Mouse (Mus musculus) lung, adult 18-20 months (tissue): ENCODE results near the gene Mycl.

ENCODE experiments used
- DNase-seq, 2 experiments: peaks; one replicate each; pipeline ENCODE4 v3.0.0; 2022; ENCODE audit warnings: mixed read lengths in 2 of 2

The Mycl gene

GRCm38 (mm10) chr4:123021591-123021990 lies 26.1 kb downstream of the Mycl start:
- no peak for DNase-seq

- DNase-seq = no peak
Measured at GRCm38 (mm10) chr4:123022896-123023295, 27.4 kb downstream of the Mycl start.

DNA sequence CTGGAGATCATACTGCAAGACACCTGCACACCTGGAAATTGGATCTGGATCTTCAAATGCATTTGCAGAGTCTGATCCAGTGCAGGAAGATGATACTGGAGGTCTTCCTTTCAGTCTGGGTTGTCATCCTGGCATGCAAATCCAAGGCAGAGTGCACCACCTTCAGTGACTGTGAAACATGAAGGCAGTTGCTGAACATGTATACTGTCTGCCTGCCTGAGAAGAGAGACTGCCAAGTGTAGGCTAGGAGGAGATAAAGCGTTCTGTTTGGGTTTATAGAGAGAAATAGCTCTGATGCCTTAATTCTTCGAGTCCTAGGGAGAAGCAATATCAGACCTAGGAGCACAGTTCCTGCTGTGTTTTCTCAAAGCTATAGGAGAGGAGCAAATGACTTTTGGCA lies 30.0 kb downstream of the Mycl start:
- DNase-seq = no peak

GRCm38 (mm10) chr4:123026161-123026560 lies 30.7 kb downstream of the Mycl start:
- DNase-seq = peak in 1 of 2 experiments; percentile 18

GRCm38 (mm10) chr4:123026597-123026996 lies 31.1 kb downstream of the Mycl start:
- DNase-seq = no peak

DNA sequence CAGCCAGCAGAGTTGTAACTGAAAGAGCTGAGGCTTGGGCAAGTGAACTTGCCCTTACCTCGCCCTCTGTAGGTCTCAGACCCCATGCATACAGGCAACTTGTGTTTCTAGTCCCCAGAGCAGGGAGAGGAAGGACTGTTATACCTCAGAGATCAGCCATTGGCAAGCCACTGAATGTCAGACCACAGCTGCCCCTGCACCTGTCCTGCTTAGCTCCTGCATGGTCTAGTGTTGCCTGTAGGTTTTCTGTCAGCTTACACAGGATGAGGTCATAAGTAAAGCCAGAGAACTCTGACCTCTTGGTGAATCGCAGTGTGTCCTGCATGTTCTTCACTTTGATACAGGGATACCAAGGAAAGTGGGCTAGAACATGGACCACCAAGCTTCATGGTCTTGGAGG lies 39.4 kb downstream of the Mycl start:
- DNase-seq = no peak

- no peak for DNase-seq
Measured at GRCm38 (mm10) chr4:123035636-123036035, 40.2 kb downstream of the Mycl start.

GRCm38 (mm10) chr4:123036710-123037109 lies 41.3 kb downstream of the Mycl start:
- DNase-seq = no peak

DNA sequence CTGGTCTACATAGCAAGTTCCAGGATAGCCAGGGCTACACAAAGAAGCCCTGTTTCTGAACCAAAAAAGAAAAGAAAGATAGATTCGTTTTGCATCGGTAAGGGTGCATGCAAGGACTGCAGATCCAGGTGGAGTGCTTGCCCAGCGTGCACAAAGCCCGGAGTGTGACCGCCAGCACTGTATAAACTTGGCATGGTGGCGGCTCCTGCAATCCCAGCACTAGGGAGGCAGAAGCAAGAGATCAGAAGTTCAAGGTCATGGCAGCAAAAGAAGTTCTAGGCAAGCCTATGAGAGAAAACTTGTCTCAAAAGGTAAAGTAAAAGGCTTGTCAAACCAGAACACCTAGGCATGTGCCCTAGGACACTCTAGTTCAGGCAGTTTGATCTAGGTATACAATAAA lies 45.7 kb downstream of the Mycl start:
- DNase-seq = no peak

- DNase-seq = no peak
Measured at GRCm38 (mm10) chr4:123043858-123044257, 48.4 kb downstream of the Mycl start.

- peak; percentile 53 to 76 for DNase-seq
Measured at GRCm38 (mm10) chr4:123044842-123045241, 49.4 kb downstream of the Mycl start.

- DNase-seq = peak; percentile 84 to 90
Measured at GRCm38 (mm10) chr4:123046300-123046699, 50.8 kb downstream of the Mycl start.

- DNase-seq = peak; percentile 94 to 96
Measured at GRCm38 (mm10) chr4:123050681-123051211, 55.3 kb downstream of the Mycl start.
